Mouse (Mus musculus) ovary, postnatal 36 days (tissue): Measurements from ENCODE around the gene Rsf1.

ENCODE experiments used
- DNase-seq: peaks from one replicate; pipeline ENCODE4 v3.0.0; 2022; ENCODE audit warnings: low spot score, mixed read lengths

Gene Rsf1

DNA sequence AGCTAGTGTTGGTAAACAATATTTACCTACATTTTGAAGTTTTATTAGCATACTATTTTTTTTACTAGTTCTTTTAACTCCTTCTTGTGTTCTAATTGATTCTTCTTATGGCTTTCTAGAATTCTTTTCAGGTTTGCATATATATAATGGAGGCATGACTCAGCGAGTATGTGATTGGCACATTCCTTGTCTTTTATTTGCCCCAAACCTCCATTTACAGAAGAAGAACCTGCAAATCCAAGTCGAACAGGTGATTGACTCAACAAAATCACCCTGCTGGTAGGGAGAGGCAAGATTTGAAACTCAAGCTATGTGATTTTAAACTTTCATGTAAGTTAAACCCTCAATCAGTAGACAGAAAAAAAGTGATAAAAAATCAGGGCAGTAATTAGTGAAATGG, 51.6 kb downstream of the Rsf1 start:
- DNase-seq: no peak

DNA sequence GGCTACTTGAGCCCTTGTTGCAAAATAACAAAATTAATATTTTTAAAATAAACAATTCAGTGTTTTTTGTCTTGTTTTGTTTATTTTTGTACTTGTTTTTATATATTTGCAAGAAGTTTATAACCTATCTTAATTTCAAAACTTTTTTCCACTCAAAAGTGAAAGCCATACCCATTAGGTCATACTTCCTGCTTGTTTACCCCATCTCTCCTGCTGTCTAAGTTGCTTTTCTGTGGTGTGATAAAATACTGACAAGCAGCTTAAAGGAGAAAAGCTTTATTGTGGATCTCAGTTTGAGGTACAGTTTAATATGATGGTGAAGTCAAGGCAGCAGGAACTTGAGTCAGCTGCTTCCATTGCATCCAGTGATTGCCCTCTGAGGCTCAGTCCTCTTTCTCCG, 53.2 kb downstream of the Rsf1 start:
- no peak for DNase-seq

DNA sequence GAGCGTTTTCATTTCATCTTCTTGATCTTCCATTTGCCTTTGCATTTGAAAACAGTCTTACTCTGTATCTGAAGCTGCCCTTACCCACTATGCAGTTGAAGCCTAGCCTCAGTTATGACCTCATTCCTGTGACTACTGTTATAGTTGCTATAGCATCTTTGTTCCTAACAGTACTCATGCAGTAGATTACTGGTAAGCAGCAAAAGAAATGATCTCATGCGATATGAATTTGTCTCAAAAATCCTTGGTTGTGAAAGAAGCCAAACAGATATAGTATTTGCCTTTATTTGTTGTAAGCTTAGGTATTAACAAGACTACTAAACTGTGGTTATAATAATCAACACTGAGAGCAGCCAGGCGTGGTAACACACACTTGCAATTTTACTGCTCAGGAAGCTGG, 65.4 kb downstream of the Rsf1 start:
- no peak for DNase-seq

DNA sequence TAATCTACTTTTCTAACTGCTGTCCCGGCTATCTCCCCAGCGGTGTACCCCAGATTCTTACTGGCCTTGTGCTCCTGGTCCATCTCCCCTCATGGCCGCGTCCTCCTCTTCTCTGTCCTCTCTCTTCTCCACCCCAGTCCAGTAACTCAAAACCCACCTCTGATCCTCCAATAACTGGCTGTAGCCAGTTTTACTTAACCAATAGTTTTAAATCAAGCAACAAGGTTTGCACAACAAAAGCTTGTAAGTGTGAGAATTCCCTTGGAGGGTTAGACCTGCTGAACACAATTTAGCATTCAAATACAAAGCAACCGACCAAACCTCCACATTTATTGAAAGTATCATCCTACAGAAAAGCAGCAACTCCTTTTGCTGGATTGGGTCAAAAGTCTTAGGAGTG, 68.0 kb downstream of the Rsf1 start:
- DNase-seq: no peak

DNA sequence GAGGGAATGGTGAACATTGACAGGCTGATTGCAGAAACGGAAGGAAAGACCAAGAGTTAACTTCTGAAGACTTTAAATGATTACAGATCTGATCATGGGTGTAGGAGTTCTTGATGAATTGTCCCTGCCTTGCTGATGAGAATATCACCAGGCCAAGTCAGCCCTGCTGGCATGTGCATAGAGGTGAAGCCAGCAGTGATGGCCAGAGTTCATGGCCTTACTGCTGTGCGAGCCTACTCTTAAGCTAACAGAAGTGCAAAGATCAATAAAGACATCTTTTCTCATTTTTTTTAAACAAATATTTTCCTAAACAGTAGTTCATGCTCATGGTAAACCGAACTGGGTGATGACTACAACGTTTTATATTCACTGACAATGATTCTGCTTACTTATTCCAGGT, 71.0 kb downstream of the Rsf1 start:
- no peak for DNase-seq

DNA sequence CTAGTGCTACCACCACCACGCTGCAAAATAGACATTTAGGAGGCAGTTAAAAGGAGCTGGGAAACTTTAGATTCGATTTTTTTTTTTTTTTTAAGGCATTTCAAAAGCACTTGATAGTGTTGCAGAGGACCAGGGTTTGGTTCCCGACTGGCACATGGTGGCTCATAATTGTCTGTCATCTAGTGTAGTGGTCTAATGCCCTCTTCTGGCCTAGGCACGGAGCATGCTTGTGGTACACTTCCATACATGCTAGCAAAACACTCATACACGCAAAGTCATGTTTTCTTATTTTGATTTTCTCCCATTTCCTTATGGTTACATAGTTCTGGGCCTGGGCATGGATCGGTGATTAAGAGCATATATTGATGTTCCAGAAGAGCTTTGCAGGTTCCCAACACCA, 76.5 kb downstream of the Rsf1 start:
- DNase-seq: no peak

DNA sequence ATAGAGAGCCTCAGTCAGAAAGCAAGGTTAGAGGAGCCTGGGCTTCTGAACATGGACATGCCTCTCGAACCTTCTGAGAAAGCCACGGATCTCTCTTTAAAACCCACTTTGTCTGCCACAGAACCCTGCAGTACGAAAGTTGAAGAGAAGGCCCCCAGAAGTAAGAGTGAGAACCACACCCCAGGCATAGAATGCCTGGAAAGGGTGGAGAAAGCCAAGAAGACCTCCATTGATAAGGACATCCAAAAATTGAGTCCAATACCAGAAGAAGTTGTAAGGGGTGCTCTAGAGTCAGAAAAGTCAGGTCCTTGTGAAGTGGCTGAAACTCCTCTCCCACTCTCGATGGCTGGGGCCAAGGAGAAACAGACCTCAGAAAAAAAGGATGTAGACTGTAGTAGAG, 81.9 kb downstream of the Rsf1 start:
- no peak for DNase-seq

DNA sequence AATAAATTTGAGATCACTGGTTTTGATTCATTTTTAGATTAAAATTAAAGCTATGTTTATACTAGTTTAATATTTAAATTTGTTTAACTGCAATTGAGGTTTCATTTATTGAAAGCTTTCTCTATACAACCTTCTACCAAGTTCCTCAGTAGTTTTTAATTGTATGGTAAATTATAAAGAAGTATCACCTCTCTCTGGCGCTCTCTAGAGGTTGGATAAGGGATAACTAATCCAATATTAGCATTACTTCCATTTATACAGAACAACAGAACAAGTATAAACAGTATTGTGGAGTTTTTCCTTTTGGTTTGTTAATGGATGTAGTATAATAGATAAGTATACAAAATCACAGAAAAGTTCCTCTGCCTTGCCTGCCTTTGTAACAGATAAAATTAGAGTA, 99.5 kb downstream of the Rsf1 start:
- DNase-seq: no peak

DNA sequence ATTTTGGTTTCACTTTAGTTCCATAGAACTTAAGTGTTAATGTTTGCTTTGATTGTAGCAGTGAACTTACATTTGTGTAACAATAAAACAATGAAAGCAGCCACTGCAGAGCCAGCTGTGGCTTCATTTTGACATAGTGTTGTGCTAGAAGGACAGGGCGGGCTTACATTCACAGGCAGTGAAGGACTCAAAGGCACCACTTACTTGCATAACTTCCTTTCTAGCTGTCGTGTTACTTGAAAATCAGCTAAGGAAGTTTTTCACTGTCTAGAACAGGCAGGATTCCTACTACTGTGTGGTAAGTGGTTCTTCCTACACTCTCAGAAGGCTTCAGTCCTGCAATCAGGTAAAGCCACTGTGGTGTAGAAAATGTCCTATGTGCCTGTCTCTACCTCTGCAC, 108.1 kb downstream of the Rsf1 start:
- DNase-seq: no peak

DNA sequence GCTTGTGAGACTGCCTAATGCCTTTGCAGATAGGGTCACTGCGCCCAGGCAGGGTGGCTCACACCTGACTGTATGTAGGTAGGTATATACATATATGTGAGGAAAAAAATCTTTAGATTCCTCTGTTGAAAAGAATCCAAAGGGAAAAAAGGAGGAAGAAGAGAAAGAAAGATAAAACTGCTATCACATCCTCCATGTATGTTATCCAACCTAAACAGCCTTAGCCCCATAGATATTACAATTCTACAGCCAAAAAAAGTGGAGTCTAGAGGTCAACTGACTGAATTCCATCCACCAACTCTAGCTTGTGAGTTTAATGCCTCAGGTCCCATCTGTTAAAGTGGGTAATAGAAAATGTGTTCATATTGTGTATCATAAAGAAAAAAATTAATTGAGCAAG, 115.8 kb downstream of the Rsf1 start:
- DNase-seq: no peak

DNA sequence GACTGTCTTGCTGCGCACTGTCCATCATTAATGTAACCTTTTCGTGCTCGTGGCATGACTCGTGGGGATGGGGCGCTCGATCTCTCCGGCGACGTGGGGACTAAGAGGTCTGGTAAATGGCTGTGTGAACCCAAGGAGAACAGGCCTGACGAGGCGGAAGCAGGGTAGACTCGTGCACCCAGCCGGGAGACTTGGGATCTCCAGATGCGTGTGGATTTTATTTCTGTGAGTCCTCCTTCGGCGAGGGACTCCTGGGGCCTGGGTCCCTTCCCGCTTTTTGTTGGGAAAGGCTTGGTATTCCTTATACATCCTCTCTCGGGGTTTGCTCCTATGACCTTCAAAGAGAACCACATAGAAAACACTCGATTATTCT, 116.4 kb downstream of the Rsf1 start:
- DNase-seq: no peak

DNA sequence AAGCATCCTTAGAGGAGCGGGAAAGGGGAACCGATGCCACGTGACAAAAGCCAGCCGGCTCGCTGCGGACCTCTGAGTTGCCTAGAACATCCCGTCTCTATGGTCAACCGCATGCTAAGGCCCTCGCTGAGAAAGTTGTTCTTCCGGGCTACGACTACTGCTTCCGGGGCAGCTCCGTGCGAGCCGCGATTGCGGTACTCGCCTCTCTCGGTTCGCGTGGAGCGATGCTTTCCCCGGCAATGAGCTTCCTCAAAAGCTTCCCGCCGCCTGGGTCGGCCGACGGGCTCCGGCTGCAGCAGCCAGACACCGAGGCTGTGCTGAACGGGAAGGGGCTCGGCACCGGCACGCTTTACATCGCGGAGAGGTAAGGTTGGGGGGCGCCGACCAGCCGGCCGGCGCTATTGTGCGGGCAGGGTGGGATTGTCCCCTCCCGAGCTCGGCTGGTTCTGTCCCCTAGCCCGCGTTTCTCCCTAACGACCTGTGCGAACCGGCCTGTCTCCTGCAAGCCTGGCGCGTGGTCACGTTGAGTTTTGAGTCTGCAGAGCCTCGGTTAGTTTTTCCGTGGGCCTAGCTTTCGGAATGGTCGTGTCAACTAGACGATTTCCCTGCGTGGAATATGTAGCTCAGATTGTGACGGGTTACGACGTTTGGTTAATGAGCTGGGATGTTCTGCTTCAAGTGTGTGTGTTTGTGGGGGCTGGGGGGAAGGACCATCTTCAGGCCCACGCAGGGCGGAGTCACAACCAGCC, 117.0 kb downstream of the Rsf1 start, which contains the start of gene Clns1a:
TSS of gene Clns1a (plus strand) at position 129 of the 749 bp plus-strand sequence.
- peak; percentile 85 for DNase-seq

DNA sequence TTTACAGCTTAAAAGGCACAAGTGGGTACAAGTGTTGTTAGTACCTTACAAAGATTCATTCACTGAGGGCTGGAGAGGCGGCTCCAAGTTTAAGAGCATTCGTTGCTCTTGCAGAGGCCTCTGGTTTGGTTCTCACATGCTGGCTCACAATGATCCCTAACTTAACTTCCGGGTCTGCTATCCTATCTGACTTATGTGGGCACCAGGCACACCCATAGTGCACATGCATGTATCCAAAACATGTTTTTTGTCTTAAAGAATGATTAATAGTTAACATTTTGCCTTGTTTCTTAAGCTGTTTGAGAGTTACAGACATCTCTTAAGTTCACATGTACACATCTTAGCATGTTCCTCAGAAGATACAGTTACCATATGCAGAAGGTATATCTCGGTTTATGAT, 120.5 kb downstream of the Rsf1 start:
- no peak for DNase-seq

DNA sequence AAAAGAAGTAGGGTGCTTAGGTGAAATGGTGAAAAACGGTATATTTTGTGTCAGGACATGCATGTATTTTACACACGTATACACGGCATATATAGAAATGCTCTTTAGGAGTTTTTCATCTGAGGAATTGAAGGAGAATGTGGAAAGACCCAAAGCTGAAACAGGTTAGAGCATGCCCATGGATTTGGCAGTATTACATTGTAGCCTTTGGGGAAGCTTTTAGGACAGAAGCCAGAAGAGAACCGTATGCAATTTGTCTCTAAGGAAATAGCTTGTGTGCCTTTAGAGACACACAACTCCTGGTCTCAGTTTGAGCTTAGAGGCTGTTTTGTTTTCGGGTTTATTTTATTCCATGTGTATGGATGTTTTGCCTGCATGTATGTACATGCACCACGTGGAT, 121.4 kb downstream of the Rsf1 start:
- no peak for DNase-seq

DNA sequence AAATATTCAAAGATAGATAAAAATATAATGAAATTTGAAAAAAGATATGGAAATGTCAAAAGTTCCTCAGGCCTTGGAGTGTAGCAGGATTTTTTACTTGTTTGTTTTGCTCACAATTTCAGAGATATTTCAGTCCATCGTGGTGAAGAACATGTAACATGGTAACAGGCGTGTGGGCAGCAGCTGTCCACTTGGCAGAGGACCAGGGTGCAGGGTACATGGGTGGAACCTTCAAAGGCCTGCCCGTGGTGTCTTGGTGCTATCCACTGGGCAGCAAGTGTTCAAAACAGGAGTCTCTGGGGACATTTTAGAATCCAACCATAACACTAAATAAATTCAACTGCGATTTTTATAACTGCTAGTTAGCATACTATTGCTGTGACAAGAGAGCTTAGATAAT, 127.4 kb downstream of the Rsf1 start:
- DNase-seq: no peak

DNA sequence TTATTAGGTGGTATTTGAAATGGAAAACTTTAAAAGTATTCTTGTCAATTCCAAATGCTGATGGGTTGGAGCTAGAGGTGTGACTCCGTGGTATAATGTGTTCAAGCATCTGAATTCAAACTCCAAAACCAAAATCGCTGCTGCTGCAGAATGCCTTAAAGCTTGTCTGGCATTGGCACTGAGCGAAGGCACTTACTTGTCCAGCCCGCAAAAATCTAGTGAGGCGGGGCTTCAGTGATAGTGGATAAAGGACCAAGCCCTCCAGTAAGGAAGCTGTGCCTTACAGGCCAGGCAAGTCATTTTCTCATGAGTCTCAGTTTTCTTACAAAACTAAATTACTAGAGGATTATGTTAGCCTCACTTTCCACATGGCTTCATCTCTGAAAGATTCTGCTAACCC, 128.1 kb downstream of the Rsf1 start:
- DNase-seq: no peak

DNA sequence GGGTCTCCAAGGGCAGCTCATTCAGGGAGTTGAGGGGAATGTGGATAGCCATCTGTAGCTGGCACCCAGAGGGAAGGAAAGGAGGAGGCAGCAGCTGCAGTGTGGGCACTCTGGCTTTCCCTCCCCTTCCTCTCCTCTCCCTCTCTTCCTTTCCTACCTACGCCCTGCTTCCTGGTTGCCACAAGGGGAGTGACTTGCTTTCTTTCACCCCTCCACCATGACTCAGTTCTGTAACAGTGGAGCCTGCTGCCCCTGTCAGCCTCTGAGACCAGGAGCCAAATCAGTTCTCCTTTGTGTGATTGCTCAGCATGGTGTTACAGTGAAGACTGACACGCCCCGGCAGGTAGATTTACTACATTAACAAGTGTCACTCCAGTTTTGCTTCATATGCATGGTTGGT, 129.5 kb downstream of the Rsf1 start:
- DNase-seq: no peak

DNA sequence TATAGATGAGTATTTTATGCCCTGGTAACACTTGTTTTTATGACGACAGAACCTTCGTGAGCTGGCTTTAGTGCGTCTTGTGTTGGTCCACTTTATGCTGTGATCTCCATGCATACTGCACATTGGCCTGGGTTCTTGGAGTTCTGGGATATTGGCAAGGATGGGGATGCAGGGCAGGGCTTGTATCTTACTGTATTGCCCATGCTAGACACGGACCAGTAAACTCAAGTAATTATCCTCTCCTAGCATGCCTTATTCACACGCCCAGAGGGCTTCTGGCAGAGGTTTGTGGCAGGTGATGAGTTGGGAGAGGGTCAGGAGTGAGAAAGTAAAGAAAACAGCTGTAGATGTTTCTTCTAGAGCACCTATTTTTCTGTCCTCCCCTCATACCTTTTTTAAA, 135.0 kb downstream of the Rsf1 start:
- DNase-seq: no peak

DNA sequence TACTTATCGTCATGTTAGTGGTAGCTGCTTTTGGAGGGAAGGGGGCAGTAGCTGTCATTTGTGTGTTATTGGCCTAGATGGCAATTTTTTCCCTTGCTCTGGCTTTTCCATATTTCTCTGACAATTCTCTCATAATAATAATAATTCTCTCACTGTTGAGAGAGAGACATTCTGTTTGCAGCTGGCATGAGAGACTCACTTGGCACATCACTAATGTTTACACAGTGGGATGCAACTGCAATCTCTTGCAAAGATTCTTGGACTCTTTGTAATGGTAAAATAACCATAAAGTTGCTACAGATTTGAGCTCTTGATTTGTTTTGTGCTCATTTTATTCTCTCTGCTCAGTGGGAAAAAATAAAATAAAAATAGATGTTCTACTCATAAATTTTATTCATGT, 137.6 kb downstream of the Rsf1 start:
- DNase-seq: no peak

DNA sequence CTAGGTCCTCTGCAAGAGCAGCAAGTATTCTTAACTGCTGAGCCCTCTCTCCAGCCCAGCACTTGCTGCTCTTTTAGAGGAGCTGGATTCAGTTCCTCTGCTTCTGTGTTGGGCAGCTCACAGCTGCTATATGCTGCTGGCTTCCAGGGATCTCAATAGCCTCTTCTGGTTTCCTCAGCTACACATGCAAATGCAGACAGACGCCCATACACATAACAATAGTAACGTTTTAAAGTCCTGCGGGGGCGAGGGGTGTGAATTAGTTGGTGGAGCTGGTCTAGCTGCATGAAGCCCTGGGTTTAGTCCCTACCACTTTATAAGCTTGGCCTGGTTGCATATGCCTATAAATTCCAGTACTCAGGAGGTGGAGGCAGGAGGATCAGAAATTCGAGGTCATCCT, 139.4 kb downstream of the Rsf1 start:
- no peak for DNase-seq

DNA sequence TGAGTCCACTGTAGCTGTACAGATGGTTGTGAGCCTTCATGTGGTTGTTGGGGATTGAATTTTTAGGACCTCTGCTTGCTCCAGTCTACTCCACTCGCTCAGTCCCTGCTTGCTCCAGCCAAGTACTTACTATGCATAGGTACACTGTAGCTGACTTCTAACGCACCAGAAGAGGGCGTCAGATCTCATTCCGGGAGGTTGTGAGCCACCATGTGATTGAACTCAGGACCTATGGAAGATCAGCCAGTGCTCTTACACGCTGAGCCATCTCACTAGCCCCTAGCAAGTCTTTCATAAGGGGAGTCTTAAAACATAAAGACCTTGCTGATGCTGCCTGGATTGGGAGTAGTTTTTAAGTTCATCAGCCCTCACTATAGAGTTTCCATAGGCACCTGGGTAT, 140.4 kb downstream of the Rsf1 start:
- no peak for DNase-seq

DNA sequence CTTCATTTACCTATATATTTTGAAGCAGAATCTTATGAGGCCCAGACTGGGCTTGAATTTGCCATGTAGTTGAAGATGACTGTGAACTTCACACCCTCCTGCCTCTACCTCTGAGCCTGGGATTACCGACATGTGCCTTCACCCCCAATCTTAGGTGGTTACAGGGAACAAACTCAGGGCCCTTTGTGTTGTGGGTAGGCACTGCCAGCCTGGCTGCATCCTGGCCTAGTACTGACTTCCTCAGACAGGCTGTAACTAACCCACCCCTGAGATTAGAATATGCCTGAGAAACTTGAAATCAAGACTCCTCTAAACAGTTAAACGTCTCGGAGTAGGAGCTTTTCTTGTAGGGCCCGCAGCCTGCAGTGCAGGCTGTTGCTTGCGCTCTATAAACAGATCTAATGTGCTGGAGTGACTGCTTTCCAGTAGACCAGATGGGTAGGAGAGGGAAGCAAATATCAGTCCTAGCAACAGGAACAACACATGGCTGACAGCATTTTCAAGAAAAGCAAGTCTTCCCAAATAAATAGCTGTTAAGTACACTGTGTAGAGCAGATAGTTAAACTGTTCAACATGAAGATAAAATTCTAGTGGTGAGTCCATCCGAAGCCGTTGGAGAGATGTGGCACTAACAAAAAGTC, 142.7 kb downstream of the Rsf1 start:
- DNase-seq: no peak

DNA sequence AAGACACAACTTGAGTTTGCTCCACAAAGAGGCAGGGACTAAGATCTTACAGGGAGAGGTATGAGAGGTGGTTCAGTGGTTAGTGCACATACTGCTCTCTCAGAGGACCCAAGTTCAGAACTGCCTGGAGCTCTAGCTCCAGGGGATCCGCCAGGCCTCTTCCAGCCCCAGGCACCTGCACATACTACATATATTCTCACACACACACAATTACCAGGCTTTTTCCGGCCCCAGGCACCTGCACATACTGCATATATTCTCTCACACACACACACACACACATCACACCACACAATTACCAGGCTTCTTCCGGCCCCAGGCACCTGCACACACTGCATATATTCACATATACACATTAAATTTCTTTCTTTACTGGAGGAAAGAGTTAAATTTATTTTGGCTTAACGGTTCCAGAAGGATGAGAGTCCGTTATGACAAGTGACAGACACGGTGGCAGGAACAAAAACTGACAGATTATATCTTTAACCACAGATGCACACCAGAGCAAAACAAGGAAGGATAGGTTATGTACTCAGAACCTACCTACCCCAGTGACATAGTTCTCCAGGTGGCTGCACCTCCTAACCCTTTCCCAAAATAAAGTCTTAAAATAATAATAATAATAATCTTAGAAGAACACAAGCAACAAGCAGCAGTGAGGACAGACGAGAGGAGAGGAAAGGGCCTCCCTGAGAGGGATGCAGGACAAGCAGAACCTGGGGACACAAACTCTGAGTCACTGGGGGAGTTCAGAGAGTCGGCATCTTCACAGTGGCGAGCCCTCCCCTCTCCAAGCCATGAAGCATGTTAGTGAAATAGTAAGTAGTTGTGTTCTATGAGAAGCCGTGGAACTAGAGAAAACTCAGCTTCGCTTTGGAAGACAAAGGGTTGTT, 144.2 kb downstream of the Rsf1 start:
- DNase-seq: no peak
